Mouse (Mus musculus) left cerebral cortex, adult 2 months (tissue): ENCODE measurements around the gene Rftn2. TPM values are rescaled to one million over a fixed set of nuclear protein-coding genes. Genes with fewer than 3 reads are reported as not detected.

Experiments used
- DNase-seq, 2 experiments: peaks; one replicate each; pipeline ENCODE4 v3.0.0; 2021 to 2022; ENCODE audit warnings: low spot score in 2 of 2, mixed read lengths in 1 of 2; ENCODE audit errors: extremely low spot score in 1 of 2
- H3K27ac ChIP-seq: fragments of 200-600 bp; 2 replicates; pipeline ENCODE4 v1.8.1; 2022
- H3K4me3 ChIP-seq: fragments of 200-600 bp; 2 replicates; pipeline ENCODE4 v1.8.1; 2022
- CTCF ChIP-seq: fragments of 200-600 bp; IDR thresholded peaks from 2 replicates; pipeline ENCODE4 v1.8.1; 2022; ENCODE audit warnings: antibody characterized with exemption, mild to moderate bottlenecking, moderate library complexity
- intact Hi-C: fragments of 180-260 bp; cut with DNase I; formaldehyde crosslinking; loops from one replicate; pipeline ENCODE4 v1.15.1; 2025
- total RNA-seq, 2 experiments: library from RNA; stranded (reverse); gene quantifications; 2 replicates each; pipeline ENCODE4 v1.2.3; 2021

The Rftn2 gene
- total RNA-seq, 2 experiments from 2014 or later = 20.2 to 23.6 TPM

- Histone ChIP-seq H3K4me3 (no peak overlapping the region), H3K27ac (no peak overlapping the region)
- TF ChIP-seq CTCF = no peak
- no peak for DNase-seq
- intact Hi-C loops = no loop called here
Measured at GRCm38 (mm10) chr1:55210202-55210965, 16.2 kb downstream of the Rftn2 start.

- no peak for DNase-seq
- TF ChIP-seq CTCF = no peak
- Histone ChIP-seq H3K27ac (no peak overlapping the region), H3K4me3 (no peak overlapping the region)
- intact Hi-C loops = no loop called here
Measured at GRCm38 (mm10) chr1:55208500-55209140, 18.0 kb downstream of the Rftn2 start.

- intact Hi-C loops = no loop called here
- DNase-seq = no peak
- Histone ChIP-seq H3K4me3 (no peak overlapping the region), H3K27ac (no peak overlapping the region)
- TF ChIP-seq CTCF = no peak
Measured at GRCm38 (mm10) chr1:55207561-55207960, 19.0 kb downstream of the Rftn2 start.

- intact Hi-C loops = no loop called here
- Histone ChIP-seq H3K4me3 (no peak overlapping the region), H3K27ac (no peak overlapping the region; the same call in 1 of the 2 replicates)
- TF ChIP-seq CTCF = no peak
- DNase-seq = no peak
Measured at GRCm38 (mm10) chr1:55205808-55206327, 20.7 kb downstream of the Rftn2 start.

DNA sequence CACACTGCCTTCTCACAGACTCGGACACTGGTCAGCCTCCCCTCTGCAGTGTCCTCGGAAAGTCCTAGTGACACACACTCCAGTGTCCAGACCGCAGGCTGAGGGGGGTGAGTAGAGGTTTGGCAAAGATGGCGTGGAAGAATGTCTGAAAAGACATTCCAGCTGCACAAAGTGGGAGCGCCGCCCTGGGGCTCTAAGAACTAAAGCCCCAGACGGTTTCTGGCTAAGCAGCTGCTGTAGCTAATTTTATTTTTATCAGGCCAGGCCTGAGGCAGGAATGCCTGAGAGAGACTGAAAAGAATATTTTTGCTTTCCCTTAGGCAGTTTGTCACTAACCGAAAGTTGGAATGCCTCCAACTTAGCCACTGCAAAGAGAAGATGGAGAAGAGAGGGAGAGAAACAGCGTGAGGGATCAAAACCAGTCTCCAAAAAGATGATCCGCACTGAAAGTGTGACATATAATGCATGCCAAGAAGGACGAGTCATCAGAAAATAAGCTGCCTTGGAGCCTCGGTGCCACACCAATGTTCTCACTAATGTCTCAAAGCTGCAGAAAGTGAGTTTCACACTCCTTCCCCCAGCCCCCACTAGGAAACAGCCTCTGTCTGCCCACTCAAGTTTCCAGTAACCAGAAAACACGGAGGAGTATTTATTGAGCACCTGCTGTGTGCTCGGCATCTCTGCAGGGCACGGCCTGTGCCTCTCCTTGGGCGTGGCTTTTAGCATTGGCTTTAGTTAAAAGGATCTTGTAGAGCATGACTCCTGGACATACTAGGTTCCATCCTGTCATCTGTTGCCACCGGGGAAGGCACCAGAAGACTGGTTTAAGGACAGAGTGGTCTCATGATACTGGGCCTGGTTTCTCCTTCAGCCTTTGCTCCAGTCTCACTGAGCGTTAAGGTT, 24.5 kb downstream of the Rftn2 start:
- H3K27ac ChIP-seq = peak overlapping the region; percentile 22
- no peak for TF ChIP-seq CTCF
- intact Hi-C loops = no loop called here
- peak overlapping the region; percentile 1 for H3K4me3 ChIP-seq
- peak; percentile 29 to 36 for DNase-seq

GRCm38 (mm10) chr1:55198719-55199118, 27.9 kb downstream of the Rftn2 start:
- no peak for DNase-seq
- no peak for TF ChIP-seq CTCF
- intact Hi-C loops = no loop called here
- Histone ChIP-seq H3K4me3 (no peak overlapping the region), H3K27ac (no peak overlapping the region)

- Histone ChIP-seq H3K4me3 (no peak overlapping the region), H3K27ac (no peak overlapping the region)
- no peak for DNase-seq
- TF ChIP-seq CTCF = no peak
- intact Hi-C loops = no loop called here
Measured at GRCm38 (mm10) chr1:55196327-55197003, 30.1 kb downstream of the Rftn2 start.

DNA sequence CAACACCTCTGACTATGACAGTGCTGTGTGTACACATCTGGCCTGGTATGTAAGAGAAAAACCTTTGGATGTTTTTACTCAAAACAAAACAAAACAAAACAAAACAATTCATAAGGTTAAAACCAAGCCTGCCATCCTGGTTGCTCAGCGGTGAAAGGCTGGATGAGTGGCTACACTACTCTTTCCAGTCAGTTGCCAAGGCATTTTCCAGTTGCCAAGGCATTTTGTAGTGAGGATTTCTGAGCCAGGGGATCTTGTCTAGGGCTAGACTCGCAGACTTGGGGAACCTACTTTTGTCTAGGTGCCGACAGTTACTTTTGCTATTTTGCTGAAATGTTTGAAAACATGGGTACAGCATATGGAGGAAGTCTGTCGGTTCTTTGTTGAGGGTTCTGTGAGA, 31.6 kb downstream of the Rftn2 start:
- intact Hi-C loops = no loop called here
- no peak overlapping the region for H3K27ac ChIP-seq
- DNase-seq = no peak
- H3K4me3 ChIP-seq = no peak overlapping the region
- no peak for TF ChIP-seq CTCF

GRCm38 (mm10) chr1:55194064-55194915, 32.3 kb downstream of the Rftn2 start:
- H3K27ac ChIP-seq = no peak overlapping the region
- DNase-seq = no peak
- no peak for TF ChIP-seq CTCF
- no peak overlapping the region for H3K4me3 ChIP-seq
- intact Hi-C loops = loop anchor here (5.0 kb wide), 1 partner anchor 33 kb away; the partner anchor contains the start of gene Rftn2

GRCm38 (mm10) chr1:55193316-55193715, 33.3 kb downstream of the Rftn2 start:
- TF ChIP-seq CTCF = no peak
- no peak for DNase-seq
- H3K27ac ChIP-seq = no peak overlapping the region
- no peak overlapping the region for H3K4me3 ChIP-seq
- intact Hi-C loops = loop anchor here (5.0 kb wide), 1 partner anchor 34 kb away; the partner anchor contains the start of gene Rftn2
